Mouse (Mus musculus) naive thymus-derived CD4-positive, alpha-beta T cell, adult 2 months (primary cell): ENCODE measurements at regions not wholly inside any gene's neighbourhood (a gene's known extent, or its start where the extent isn't known, plus 50 kb on each side); places are given as distances from the start of the nearest gene placed in this dataset.

ENCODE experiments used
- DNase-seq: peaks from one replicate; pipeline ENCODE4 v3.0.0-alpha.2; 2011; ENCODE audit warnings: low read depth

DNA sequence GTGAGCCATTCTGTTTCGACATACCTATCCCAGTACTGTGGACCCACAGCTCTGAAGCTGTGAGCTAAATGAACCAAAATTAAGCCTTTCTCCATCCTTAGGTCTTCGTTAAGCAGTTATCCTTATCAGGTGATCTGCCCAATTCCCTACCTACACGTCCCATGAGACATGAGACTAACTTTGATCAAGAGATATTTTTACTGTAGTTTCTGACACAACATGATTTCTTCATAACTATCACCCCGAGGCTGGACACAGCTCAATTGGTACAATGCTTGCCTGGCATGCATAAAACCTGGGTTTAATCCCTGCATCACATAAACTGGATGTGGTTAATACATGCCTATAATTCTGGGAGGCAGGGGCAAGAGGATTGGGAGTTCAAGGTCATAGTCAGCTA lies 82.2 kb upstream of the Elovl6 start:
- DNase-seq = no peak

DNA sequence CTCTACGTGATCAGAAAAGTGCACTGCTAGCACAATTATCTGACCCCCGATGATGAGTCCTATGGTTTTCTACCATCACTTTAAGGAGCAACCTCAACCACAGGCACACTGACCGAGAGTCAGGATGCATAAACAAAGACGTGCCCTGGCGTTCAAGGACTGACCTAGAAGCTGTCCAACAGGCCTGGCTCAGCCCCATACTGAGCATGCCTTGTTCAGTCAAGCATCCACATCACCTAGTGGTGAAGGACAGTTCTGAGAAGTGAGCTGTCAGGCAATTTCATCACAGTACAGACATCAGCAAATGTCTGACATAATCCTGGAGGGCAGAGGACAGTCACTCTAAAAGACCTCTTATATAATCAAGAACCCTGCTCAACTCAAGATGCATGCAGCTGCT lies 81.5 kb upstream of the Elovl6 start:
- DNase-seq = no peak

DNA sequence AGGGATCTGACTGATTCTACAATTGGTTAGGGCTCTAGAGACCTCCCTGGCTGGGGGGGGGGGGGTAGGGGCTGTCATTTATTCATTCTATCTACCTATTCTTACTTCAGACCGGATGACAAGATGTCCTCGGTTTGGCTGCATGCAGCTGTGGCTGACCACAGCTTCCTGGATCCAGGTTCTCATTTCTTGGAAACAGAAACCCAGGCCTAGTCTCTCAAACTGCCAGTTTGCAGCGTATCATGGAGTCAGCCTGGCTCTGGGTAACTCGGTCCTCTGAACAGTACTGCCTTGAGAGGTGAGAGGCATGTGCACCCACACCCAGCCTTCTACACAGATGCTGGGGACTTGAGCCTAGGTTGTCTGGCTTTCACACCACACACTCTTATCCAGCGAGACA lies 62.1 kb upstream of the Elovl6 start:
- DNase-seq = no peak

DNA sequence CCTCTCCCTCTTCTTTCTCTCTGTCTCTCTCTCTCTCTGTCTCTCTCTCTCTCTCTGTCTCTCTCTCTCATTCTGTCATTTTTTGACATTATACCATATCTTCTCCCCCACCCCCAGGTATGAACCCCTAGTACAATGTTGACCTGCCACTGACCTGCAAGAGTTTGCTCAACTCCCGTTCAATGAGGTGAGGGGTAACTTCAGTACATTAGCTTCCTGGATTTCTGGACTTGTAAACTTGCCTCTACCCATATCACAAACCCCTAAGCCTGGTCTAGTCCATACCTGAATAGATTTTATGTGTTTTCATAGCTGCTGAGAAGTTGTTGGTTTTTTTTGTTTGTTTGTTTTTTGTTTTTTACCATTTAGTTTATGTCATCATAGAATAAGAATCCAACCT lies 60.8 kb upstream of the Elovl6 start:
- no peak for DNase-seq

DNA sequence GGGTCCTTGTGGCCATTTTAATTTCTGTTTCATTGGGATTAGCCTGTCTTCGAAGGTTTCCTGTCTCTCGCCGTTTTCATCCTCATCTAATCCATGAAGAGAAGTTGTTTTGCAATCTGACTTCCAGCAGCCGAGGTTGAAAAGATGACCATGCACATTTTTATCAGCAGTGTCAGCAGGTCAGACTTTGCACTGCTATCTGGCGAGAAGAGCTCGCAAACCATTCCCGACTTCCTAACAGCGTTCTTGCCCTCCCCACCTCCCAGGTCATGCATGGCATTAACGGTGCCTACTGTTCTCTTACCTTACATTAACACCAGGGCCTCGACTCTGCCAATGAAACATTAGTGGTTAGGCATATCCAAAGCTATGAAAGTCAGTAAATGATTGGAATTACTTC lies 60.1 kb upstream of the Elovl6 start:
- no peak for DNase-seq

DNA sequence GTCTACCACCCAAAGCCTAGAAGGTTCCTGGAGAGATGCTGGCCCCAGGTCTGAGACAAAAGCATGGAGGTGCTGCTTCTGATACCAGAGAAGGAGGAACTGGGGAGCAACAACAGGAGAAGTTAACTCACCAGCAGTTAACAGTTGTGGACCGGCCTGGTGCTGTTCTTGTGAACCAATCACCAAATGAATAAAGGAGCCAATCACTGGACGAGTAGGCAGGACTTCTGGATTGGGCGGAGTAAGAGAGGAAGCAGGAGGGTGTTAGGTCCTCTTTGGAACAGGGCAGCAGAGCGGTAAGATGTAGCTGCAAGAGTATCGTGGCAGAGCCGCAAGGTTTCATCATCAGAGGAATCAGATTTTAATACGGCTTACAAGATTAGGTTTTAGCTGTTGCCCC lies 57.7 kb upstream of the Elovl6 start:
- no peak for DNase-seq

DNA sequence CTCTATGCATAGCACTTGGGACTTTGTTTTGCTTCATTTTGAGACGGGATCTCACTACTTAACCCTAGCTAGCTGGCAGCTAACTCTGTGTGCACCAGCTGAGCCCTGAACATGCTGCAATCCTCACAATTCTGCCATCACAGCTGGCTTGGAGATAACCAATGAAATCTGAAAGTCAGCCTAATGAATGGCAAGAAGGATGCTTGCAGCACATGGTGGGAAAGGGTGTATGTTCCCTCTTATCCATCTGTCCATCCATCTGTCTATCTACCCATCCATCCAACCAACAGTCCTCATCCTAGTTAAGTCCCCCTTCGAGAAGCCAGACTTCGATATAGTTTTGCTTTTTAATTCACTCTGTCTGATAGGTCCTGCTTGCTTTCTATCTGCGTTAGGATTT lies 55.9 kb upstream of the Elovl6 start:
- DNase-seq = no peak

DNA sequence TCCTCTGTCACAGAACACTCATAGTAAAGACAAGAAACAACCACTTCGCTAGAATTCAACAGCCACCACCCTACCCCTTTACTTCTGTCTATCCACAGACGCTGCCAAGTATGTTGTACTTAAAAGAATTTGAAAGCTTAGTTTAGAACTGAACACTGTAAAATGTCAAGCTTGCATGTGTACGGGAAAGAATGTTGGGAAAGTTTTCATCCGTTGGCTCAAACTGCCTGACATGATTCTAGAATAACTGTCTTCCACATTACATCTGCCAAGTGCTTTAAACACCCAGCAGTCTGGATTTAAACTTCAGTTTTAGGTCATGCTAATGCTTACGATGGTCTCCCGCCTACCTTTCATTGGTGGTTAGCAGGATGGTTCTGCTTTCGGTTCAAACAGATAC lies 54.1 kb upstream of the Elovl6 start:
- DNase-seq = no peak

DNA sequence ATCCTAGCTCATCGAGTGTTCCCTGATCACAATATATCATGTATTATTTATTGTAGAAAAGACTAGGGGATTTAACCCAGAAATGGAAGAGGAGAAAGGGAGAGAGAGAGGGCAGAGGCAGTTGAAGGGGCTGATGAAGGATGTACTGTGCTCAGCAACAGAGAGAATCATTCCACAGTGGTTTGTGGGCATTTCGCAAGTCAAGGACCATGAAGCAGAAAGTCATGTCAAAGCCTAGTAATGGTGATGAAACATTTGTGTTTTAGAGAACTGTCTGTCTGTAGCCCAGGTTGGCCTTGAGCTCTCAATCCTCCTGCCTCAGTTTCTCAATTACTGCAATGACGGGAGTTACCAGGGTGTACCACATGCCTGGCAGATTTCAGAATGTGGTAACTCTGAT lies 50.9 kb upstream of the Elovl6 start:
- DNase-seq = no peak
